Mouse (Mus musculus): ENCODE measurements around the gene Adck1. TPM values are rescaled to one million over a fixed set of nuclear protein-coding genes. Genes with fewer than 3 reads are reported as not detected.
"Not testable (repeated sequence)": the region's sequence is repeated elsewhere in the genome, so short reads cannot be mapped to it uniquely, and the experiment has no call there.

The Adck1 gene
- polyA plus RNA-seq, 1 experiment = 11.7 TPM

GRCm38 (mm10) chr12:88467257-88467656 is 106.9 kb downstream of the Adck1 start:
- no peak for DNase-seq (ENCODE audit: low read depth, low spot score)
- WGBS = 17% methylated on average over 3 of the region's 3 CpGs

GRCm38 (mm10) chr12:88467935-88468465 is 107.6 kb downstream of the Adck1 start:
- WGBS = 69% methylated on average over 5 of the region's 5 CpGs
- DNase-seq (ENCODE audit: low read depth, low spot score) = no peak

GRCm38 (mm10) chr12:88468691-88469090 is 108.3 kb downstream of the Adck1 start:
- 84% methylated on average over 6 of the region's 6 CpGs for WGBS

GRCm38 (mm10) chr12:88471884-88472283 is 111.5 kb downstream of the Adck1 start:
- WGBS = 61% methylated on average over 10 of the region's 10 CpGs
- DNase-seq (ENCODE audit: low read depth, low spot score) = not testable (repeated sequence)

More at GRCm38 (mm10) chr12:88468691-88469090, 108.3 kb downstream of the Adck1 start:
- DNase-seq (ENCODE audit: low read depth, low spot score) = no peak

GRCm38 (mm10) chr12:88472832-88473231 is 112.5 kb downstream of the Adck1 start:
- 60% methylated on average over 3 of the region's 3 CpGs for WGBS
- no peak for DNase-seq (ENCODE audit: low read depth, low spot score)

GRCm38 (mm10) chr12:88473796-88474195 is 113.4 kb downstream of the Adck1 start:
- WGBS = 94% methylated on average over 6 of the region's 6 CpGs
- DNase-seq (ENCODE audit: low read depth, low spot score) = no peak

- DNase-seq (ENCODE audit: low read depth, low spot score) = no peak
- 78% methylated on average over 3 of the region's 3 CpGs for WGBS
These were observed 115.5 kb downstream of the Adck1 start for GRCm38 (mm10) chr12:88475833-88476232.

GRCm38 (mm10) chr12:88476702-88477101 is 116.3 kb downstream of the Adck1 start:
- 78% methylated on average over 6 of the region's 6 CpGs for WGBS
- no peak for DNase-seq (ENCODE audit: low read depth, low spot score)

GRCm38 (mm10) chr12:88481657-88482056 is 121.3 kb downstream of the Adck1 start:
- 75% methylated on average over 3 of the region's 3 CpGs for WGBS
- no peak for DNase-seq (ENCODE audit: low read depth, low spot score)

GRCm38 (mm10) chr12:88490881-88491280 is 130.5 kb downstream of the Adck1 start:
- DNase-seq (ENCODE audit: low read depth, low spot score) = no peak
- 45% methylated on average over 2 of the region's 2 CpGs for WGBS

Other genes starting within 250 kb of the Adck1 start
- gene Gm10436, start 178.4 kb upstream of the Adck1 start, polyA plus RNA-seq (2012; rRNA removed) = not detected in 2 replicates
- not detected in 2 replicates for gene Gm8332, start 110.5 kb upstream of the Adck1 start, polyA plus RNA-seq (2012; rRNA removed)
- gene Gm5662, start 86.1 kb upstream of the Adck1 start, polyA plus RNA-seq (2012; rRNA removed) = not detected in 2 replicates
- gene Gm5039, start 36.5 kb upstream of the Adck1 start, polyA plus RNA-seq (2012; rRNA removed) = not detected in 2 replicates